Mouse (Mus musculus) MEL (cell line): ENCODE results near the gene AC109138.7. TPM values are rescaled to one million over a fixed set of nuclear protein-coding genes. Genes with fewer than 3 reads are reported as not detected.

Source experiments
- DNase-seq: peaks from one replicate; pipeline ENCODE4 v3.0.0; 2011; ENCODE audit warnings: low read depth, low spot score
- H3K27ac ChIP-seq: 2 replicates; pipeline ENCODE4 v1.5.1; 2012; ENCODE audit warnings: low read depth, mild to moderate bottlenecking, control low read depth, low read length, moderate library complexity; ENCODE audit not compliant: control insufficient read depth
- H3K27me3 ChIP-seq, 2 experiments: fragments of 150-350 bp in 1 of 2; sonication (generic) in 1 of 2; 2 replicates each; pipeline ENCODE4 v1.6.1; 2012; ENCODE audit warnings: low read length in 2 of 2, mild to moderate bottlenecking in 2 of 2, improper control_type of control experiment in 1 of 2, moderate library complexity in 1 of 2; ENCODE audit not compliant: insufficient read depth in 2 of 2, control insufficient read depth in 1 of 2
- H3K36me3 ChIP-seq, 2 experiments: 2 replicates each; pipeline ENCODE4 v1.6.1; 2012 to 2014; ENCODE audit warnings: low read length in 2 of 2, improper control_type of control experiment in 1 of 2, inconsistent platforms in 1 of 2, mild to moderate bottlenecking in 1 of 2; ENCODE audit not compliant: insufficient read depth in 2 of 2, control insufficient read depth in 1 of 2
- H3K4me1 ChIP-seq, 2 experiments: fragments of 150-350 bp in 1 of 2; sonication (generic) in 1 of 2; 2 replicates each; pipeline ENCODE4 v1.6.1; 2012; ENCODE audit warnings: low read length in 2 of 2, improper control_type of control experiment in 1 of 2, mild to moderate bottlenecking in 1 of 2; ENCODE audit not compliant: insufficient read depth in 2 of 2, control insufficient read depth in 1 of 2
- H3K4me3 ChIP-seq, 2 experiments: fragments of 150-350 bp in 1 of 2; sonication (generic) in 1 of 2; 2 replicates each; pipeline ENCODE4 v1.5.1; 2012; ENCODE audit warnings: low read depth in 2 of 2, low read length in 2 of 2, mild to moderate bottlenecking in 2 of 2, moderate library complexity in 2 of 2, control low read depth in 1 of 2, improper control_type of control experiment in 1 of 2; ENCODE audit not compliant: control insufficient read depth in 1 of 2, insufficient read depth in 1 of 2
- H3K79me2 ChIP-seq: 2 replicates; pipeline ENCODE4 v1.6.1; 2012; ENCODE audit warnings: mild to moderate bottlenecking, low read length, moderate library complexity; ENCODE audit not compliant: control insufficient read depth, poor library complexity, insufficient read depth
- H3K9ac ChIP-seq: 2 replicates; pipeline ENCODE4 v1.6.1; 2012; ENCODE audit warnings: low read depth, mild to moderate bottlenecking, control low read depth, low read length, moderate library complexity; ENCODE audit not compliant: control insufficient read depth, poor library complexity, severe bottlenecking
- H3K9me3 ChIP-seq: fragments of 150-350 bp; sonication (generic); replicated peaks from 2 replicates; pipeline ENCODE4 v1.6.1; 2012; ENCODE audit warnings: mild to moderate bottlenecking, low read length, improper control_type of control experiment, moderate library complexity; ENCODE audit not compliant: insufficient read depth
- BHLHE40 ChIP-seq: IDR thresholded peaks from 2 replicates; pipeline ENCODE4 v1.6.1; 2012; ENCODE audit warnings: low read depth, mild to moderate bottlenecking, inconsistent platforms, low read length, improper control_type of control experiment, borderline replicate concordance
- CTCF ChIP-seq, 3 experiments: IDR thresholded peaks in 2 of 3; conservative IDR thresholded peaks in 1 of 3; 2 replicates each; pipeline ENCODE4 v1.5.1; 2011 to 2012; ENCODE audit warnings: low read length in 3 of 3, low read depth in 2 of 3, mild to moderate bottlenecking in 2 of 3, improper control_type of control experiment in 1 of 3, inconsistent platforms in 1 of 3, mixed read lengths in 1 of 3, moderate library complexity in 1 of 3; ENCODE audit not compliant: control insufficient read depth in 1 of 3, insufficient read depth in 1 of 3, poor library complexity in 1 of 3, severe bottlenecking in 1 of 3
- ELF1 ChIP-seq: IDR thresholded peaks from 2 replicates; pipeline ENCODE4 v1.6.1; 2014; ENCODE audit warnings: low read depth, mild to moderate bottlenecking, inconsistent platforms, low read length, improper control_type of control experiment, moderate library complexity
- EP300 ChIP-seq, 2 experiments: IDR thresholded peaks; 2 replicates each; pipeline ENCODE4 v1.6.1; 2011; ENCODE audit warnings: improper control_type of control experiment in 2 of 2, low read length in 2 of 2, low read depth in 1 of 2, mild to moderate bottlenecking in 1 of 2
- ETS1 ChIP-seq: IDR thresholded peaks from 2 replicates; pipeline ENCODE4 v1.6.1; 2012; ENCODE audit warnings: low read depth, mild to moderate bottlenecking, inconsistent platforms, low read length, improper control_type of control experiment, moderate library complexity
- HCFC1 ChIP-seq: IDR thresholded peaks from 2 replicates; pipeline ENCODE4 v1.6.1; 2012; ENCODE audit warnings: low read depth, mild to moderate bottlenecking, inconsistent platforms, low read length, improper control_type of control experiment, moderate library complexity
- JUND ChIP-seq: IDR thresholded peaks from 2 replicates; pipeline ENCODE4 v1.6.1; 2011; ENCODE audit warnings: low read depth, mild to moderate bottlenecking, improper control_type of control experiment, low read length
- KAT2A ChIP-seq: conservative IDR thresholded peaks from 2 replicates; pipeline ENCODE4 v1.6.1; 2012; ENCODE audit warnings: low read depth, low read length, improper control_type of control experiment, inconsistent platforms
- MAFK ChIP-seq: IDR thresholded peaks from 2 replicates; pipeline ENCODE4 v1.6.1; 2011; ENCODE audit warnings: low read depth, mild to moderate bottlenecking, low read length, improper control_type of control experiment, borderline replicate concordance
- MAX ChIP-seq: IDR thresholded peaks from 2 replicates; pipeline ENCODE4 v1.6.1; 2011; ENCODE audit warnings: low read length, improper control_type of control experiment
- MAZ ChIP-seq: IDR thresholded peaks from 2 replicates; pipeline ENCODE4 v1.6.1; 2012; ENCODE audit warnings: low read depth, mild to moderate bottlenecking, inconsistent platforms, low read length, improper control_type of control experiment
- MEF2A ChIP-seq: IDR thresholded peaks from 2 replicates; pipeline ENCODE4 v1.6.1; 2014; ENCODE audit warnings: low read depth, mild to moderate bottlenecking, inconsistent platforms, low read length, improper control_type of control experiment; ENCODE audit not compliant: poor library complexity, insufficient replicate concordance, severe bottlenecking; ENCODE audit errors: extremely low read depth
- MXI1 ChIP-seq: IDR thresholded peaks from 2 replicates; pipeline ENCODE4 v1.6.1; 2011; ENCODE audit warnings: mild to moderate bottlenecking, low read depth, low read length, improper control_type of control experiment
- MYB ChIP-seq: IDR thresholded peaks from 2 replicates; pipeline ENCODE4 v1.6.1; 2011; ENCODE audit warnings: mild to moderate bottlenecking, low read depth, low read length, improper control_type of control experiment
- MYC ChIP-seq: IDR thresholded peaks from 2 replicates; pipeline ENCODE4 v1.6.1; 2011; ENCODE audit warnings: low read depth, mild to moderate bottlenecking, low read length, improper control_type of control experiment, moderate library complexity
- NELFE ChIP-seq: IDR thresholded peaks from 2 replicates; pipeline ENCODE4 v1.6.1; 2011; ENCODE audit warnings: low read depth, low read length, improper control_type of control experiment
- NRF1 ChIP-seq: IDR thresholded peaks from 2 replicates; pipeline ENCODE4 v1.6.1; 2014; ENCODE audit warnings: low read depth, mild to moderate bottlenecking, inconsistent platforms, low read length, improper control_type of control experiment, moderate library complexity; ENCODE audit not compliant: poor library complexity, insufficient read depth, severe bottlenecking
- POLR2A ChIP-seq, 2 experiments: IDR thresholded peaks; 2 replicates each; pipeline ENCODE4 v1.6.1; 2011 to 2012; ENCODE audit warnings: low read length in 2 of 2, mild to moderate bottlenecking in 2 of 2, control low read depth in 1 of 2, improper control_type of control experiment in 1 of 2, low read depth in 1 of 2, moderate library complexity in 1 of 2; ENCODE audit not compliant: control insufficient read depth in 1 of 2, insufficient read depth in 1 of 2, poor library complexity in 1 of 2
- POLR2AphosphoS5 ChIP-seq: IDR thresholded peaks from 2 replicates; pipeline ENCODE4 v1.6.1; 2012; ENCODE audit warnings: low read depth, borderline replicate concordance, mild to moderate bottlenecking, inconsistent platforms, low read length, moderate library complexity, mixed read lengths
- RAD21 ChIP-seq: IDR thresholded peaks from 2 replicates; pipeline ENCODE4 v1.6.1; 2011; ENCODE audit warnings: mild to moderate bottlenecking, low read depth, low read length, improper control_type of control experiment
- RCOR1 ChIP-seq: IDR thresholded peaks from 2 replicates; pipeline ENCODE4 v1.6.1; 2012; ENCODE audit warnings: low read depth, mild to moderate bottlenecking, inconsistent platforms, low read length, improper control_type of control experiment
- SIN3A ChIP-seq: IDR thresholded peaks from 2 replicates; pipeline ENCODE4 v1.6.1; 2012; ENCODE audit warnings: low read length, improper control_type of control experiment, inconsistent platforms
- SMC3 ChIP-seq: IDR thresholded peaks from 2 replicates; pipeline ENCODE4 v1.6.1; 2011; ENCODE audit warnings: low read depth, low read length, improper control_type of control experiment
- TBP ChIP-seq: IDR thresholded peaks from 2 replicates; pipeline ENCODE4 v1.8.0; 2011; ENCODE audit warnings: low read depth, low read length, improper control_type of control experiment
- TCF12 ChIP-seq: IDR thresholded peaks from 2 replicates; pipeline ENCODE4 v1.6.1; 2014; ENCODE audit warnings: low read depth, mild to moderate bottlenecking, inconsistent platforms, low read length, improper control_type of control experiment, moderate library complexity
- USF1 ChIP-seq: IDR thresholded peaks from 2 replicates; pipeline ENCODE4 v1.6.1; 2014; ENCODE audit warnings: low read depth, mild to moderate bottlenecking, inconsistent platforms, low read length, improper control_type of control experiment, moderate library complexity
- USF2 ChIP-seq, 2 experiments: IDR thresholded peaks; 2 replicates each; pipeline ENCODE4 v1.6.1; 2011 to 2012; ENCODE audit warnings: improper control_type of control experiment in 2 of 2, low read length in 2 of 2, borderline replicate concordance in 1 of 2, inconsistent platforms in 1 of 2, low read depth in 1 of 2, mild to moderate bottlenecking in 1 of 2; ENCODE audit not compliant: insufficient read depth in 1 of 2
- ZC3H11A ChIP-seq: IDR thresholded peaks from 2 replicates; pipeline ENCODE4 v1.6.1; 2012; ENCODE audit warnings: low read depth, mild to moderate bottlenecking, inconsistent platforms, low read length, improper control_type of control experiment
- ZNF384 ChIP-seq: IDR thresholded peaks from 2 replicates; pipeline ENCODE4 v1.6.1; 2012; ENCODE audit warnings: low read depth, mild to moderate bottlenecking, inconsistent platforms, low read length, improper control_type of control experiment
- polyA plus RNA-seq, 2 experiments: library from polyadenylated mRNA; stranded (reverse) in 1 of 2; unstranded in 1 of 2; fragments of >175 nt in 1 of 2; fragments of >200 nt in 1 of 2; gene quantifications; 2 replicates each; pipeline versions ENCODE4 v1.2.1 to v1.2.4; 2012; ENCODE audit warnings: low replicate concordance in 2 of 2, low read depth in 1 of 2; ENCODE audit not compliant: insufficient read length in 2 of 2, insufficient read depth in 1 of 2, missing spikeins in 1 of 2
- total RNA-seq: library from RNA; depleted of rRNA; stranded (reverse); fragments of 300-350 nt; gene quantifications from 2 replicates; pipeline ENCODE4 v1.2.3, GENCODE M21; 2012

The AC109138.7 gene
- total and polyA plus RNA-seq, 3 experiments = not detected

- Histone ChIP-seq H3K9ac (peak overlapping the region; percentile 83), H3K4me3 (peak overlapping the region; percentile 71 to 80), H3K4me1 (peaks cover 2 to 4% of the 10 kb centered on the region in 2 experiments; a peak in 3 of 4 replicates), H3K9me3 (no peaks in the 10 kb centered on the region), H3K27me3 (no peaks in the 10 kb centered on the region), H3K36me3 (peaks cover 0 to 3% of the 10 kb centered on the region in 2 experiments; a peak in 1 of 4 replicates), H3K27ac (peak overlapping the region; percentile 22; the same call in 1 of the 2 replicates), H3K79me2 (peaks cover 3% of the 10 kb centered on the region; the same call in 1 of the 2 replicates)
- peak; percentile 59 for TF ChIP-seq NELFE
- 0 out of 2 replicates have a peak, but pooled peaks have one; percentile 21 for TF ChIP-seq MAX
- TF ChIP-seq MAZ = 0 out of 2 replicates have a peak, but pooled peaks have one; percentile 49
- peak; percentile 58 for TF ChIP-seq TCF12
- TF ChIP-seq POLR2AphosphoS5 = no peak
- TF ChIP-seq JUND = no peak
- no peak for TF ChIP-seq USF2 (IDR thresholded peaks at IDR 0.05; ENCODE audit: borderline replicate concordance in 1 of 2, insufficient read depth in 1 of 2, low read depth in 1 of 2, low read length in 2 of 2)
- TF ChIP-seq NRF1 = peak; percentile 92
- peak; percentile 94 for TF ChIP-seq KAT2A
- TF ChIP-seq BHLHE40 = peak; percentile 55; the same call in 1 of the 2 replicates
- 0 out of 2 replicates have a peak, but pooled peaks have one; percentile 21 for TF ChIP-seq RCOR1
- TF ChIP-seq MXI1 = peak; percentile 87
- TF ChIP-seq POLR2A (IDR thresholded peaks at IDR 0.05; ENCODE audit: control insufficient read depth in 1 of 2, insufficient read depth in 1 of 2, low read depth in 1 of 2, low read length in 2 of 2, poor library complexity in 1 of 2) = peak; percentile 36 to 47; a peak in 1 of 4 replicates
- TF ChIP-seq EP300 (IDR thresholded peaks at IDR 0.05; ENCODE audit: low read depth in 1 of 2, low read length in 2 of 2) = no peak
- peak; percentile 96 for TF ChIP-seq SIN3A
- no peak for TF ChIP-seq MYB
- TF ChIP-seq ZNF384 = peak; percentile 68
- no peak for TF ChIP-seq MEF2A
- peak; percentile 74 to 100 (median 91) for TF ChIP-seq CTCF (IDR thresholded peaks at IDR 0.05 in 2 of 3, conservative IDR thresholded peaks at IDR 0.05 in 1 of 3; ENCODE audit: control insufficient read depth in 1 of 3, insufficient read depth in 1 of 3, low read depth in 2 of 3, low read length in 3 of 3, poor library complexity in 1 of 3, severe bottlenecking in 1 of 3)
- 0 out of 2 replicates have a peak, but pooled peaks have one; percentile 5 for TF ChIP-seq USF1
- TF ChIP-seq MYC = no peak
- TF ChIP-seq HCFC1 = peak; percentile 100
- no peak for TF ChIP-seq MAFK
- TF ChIP-seq ZC3H11A = peak; percentile 98
- peak; percentile 99 for TF ChIP-seq SMC3
- peak; percentile 100 for TF ChIP-seq RAD21
- peak; percentile 81 for TF ChIP-seq ELF1
- TF ChIP-seq ETS1 = no peak; the same call in 1 of the 2 replicates
- TF ChIP-seq TBP = peak; percentile 82
- peak; percentile 96 for DNase-seq
These were observed 43.2 kb downstream of the AC109138.7 start for GRCm38 (mm10) chr19:4257216-4257896.
